Mouse (Mus musculus): Measurements from ENCODE around the gene Macf1.
"Not testable (repeated sequence)": the region's sequence is repeated elsewhere in the genome, so short reads cannot be mapped to it uniquely, and the experiment has no call there.

Gene Macf1

DNA sequence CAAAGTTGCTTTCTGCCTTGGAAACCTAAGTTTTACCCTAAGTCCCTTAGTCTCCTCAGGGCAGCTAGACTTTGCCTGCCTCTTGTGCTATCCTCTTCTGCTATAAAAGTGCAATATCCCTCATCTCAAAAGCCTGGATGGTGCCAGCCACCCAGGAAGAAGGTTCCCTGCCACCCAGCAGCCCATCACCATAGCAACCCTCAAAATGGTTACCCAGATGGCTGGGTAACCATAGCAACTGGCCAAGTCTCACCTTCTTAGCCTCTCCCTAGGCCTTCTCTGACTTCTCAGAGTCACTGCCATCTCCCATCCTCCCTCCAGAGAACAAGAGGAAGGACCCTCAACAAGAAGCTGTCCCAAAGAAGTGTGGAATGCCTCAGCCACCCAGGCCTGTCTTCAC, 13.6 kb downstream of the Macf1 start:
- ATAC-seq (ENCODE audit: low TSS enrichment), result peak; percentile 39

DNA sequence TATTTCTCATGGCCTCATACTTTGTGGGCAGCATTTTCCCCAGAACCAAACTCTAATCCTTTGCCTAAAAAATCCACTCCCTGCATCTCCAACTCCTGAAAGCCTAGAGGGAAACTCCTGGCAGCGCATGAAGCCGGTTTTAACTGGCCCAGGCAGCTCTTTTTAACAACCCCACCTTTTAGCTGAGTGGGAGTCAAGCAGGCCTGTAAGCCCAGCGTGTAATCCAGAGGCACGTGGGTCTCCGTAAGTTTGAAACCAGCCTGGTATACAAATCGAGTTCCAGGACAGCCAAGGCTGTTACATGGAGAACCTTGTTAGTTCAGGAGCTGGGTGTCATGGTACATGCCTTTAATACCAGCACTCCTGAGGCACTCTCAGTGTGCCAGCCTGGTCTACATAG, 14.5 kb downstream of the Macf1 start:
- 0 out of 2 replicates have a peak, but pooled peaks have one; percentile 7 for ATAC-seq (ENCODE audit: low TSS enrichment)

DNA sequence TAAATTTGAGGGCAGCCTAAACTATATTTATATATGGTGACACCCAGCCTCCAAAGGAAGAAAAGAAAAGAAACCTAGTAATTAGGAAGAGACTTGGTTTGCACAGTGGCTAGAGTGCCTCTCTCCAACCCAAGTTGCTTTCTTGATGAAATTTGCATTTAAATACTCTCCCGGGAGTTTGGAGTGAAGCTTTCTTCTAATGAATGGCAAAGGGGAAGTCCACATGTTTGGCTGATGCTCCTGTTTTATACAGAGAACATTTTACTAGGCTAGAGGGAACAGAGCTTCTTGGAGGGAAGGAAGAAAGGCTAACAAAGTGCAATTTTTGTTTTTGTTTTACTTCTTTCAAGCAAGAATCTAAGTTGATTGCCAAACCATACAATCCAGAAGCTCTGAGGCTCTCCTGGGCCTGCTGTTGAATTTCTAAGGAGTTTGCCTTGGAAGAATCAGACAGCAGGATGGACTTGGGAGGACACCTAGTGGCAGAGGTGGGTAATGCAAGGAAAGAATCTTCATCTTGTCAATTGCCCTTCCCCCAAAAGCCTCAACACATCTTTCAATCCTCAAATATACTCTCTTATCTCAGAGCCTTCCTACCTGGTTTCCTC, 16.8 kb downstream of the Macf1 start:
- peak; percentile 27; the same call in 1 of the 2 replicates for ATAC-seq (ENCODE audit: low TSS enrichment)

DNA sequence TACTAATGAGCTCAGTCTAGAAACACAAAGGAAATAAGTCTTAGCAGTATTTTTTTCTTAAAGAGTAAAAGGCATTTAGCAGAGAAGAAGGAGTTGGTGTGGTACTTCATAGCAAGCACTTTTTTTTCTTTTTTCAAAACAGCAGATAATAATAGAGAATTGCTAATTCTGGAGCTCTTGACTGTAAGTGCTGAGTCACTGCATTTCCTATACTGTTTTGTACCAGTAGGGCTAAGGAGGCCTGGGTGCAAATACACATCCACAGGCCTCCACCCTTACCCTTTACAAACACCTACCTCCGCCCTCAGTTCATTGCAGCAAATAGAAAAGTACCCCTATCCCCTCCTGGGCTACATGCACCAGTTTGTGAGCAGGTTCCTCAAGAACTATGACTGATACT, 17.6 kb downstream of the Macf1 start:
- ATAC-seq (ENCODE audit: low TSS enrichment), result peak; percentile 15; the same call in 1 of the 2 replicates

DNA sequence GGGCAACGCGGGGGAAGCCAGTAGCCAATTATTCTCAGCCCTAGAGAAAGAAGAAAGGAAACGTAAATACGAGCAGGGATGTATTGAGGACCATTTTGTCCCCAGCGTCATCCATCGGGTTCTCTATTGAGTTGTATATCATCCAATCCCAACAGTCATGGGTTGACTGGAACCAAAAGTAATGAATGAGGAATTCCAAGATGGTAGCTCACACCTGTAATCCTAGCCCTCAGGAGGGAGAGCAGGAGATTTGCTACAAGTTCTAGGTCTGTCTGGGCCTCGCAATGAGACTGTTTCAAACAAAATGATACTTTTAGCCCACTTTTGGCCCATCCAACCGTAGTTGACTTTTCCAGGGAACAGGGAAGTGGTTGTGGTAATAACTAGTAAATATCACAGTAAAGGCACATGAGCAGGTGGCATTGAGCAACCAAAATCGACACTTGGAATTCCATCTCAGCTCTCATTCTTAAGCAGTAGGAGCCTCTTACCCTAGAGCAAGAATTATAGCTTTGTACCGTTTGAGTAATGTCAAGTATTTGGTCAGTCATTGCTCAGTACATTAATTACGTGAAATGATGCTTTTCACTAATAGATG, 18.4 kb downstream of the Macf1 start:
- no peak for ATAC-seq (ENCODE audit: low TSS enrichment)

DNA sequence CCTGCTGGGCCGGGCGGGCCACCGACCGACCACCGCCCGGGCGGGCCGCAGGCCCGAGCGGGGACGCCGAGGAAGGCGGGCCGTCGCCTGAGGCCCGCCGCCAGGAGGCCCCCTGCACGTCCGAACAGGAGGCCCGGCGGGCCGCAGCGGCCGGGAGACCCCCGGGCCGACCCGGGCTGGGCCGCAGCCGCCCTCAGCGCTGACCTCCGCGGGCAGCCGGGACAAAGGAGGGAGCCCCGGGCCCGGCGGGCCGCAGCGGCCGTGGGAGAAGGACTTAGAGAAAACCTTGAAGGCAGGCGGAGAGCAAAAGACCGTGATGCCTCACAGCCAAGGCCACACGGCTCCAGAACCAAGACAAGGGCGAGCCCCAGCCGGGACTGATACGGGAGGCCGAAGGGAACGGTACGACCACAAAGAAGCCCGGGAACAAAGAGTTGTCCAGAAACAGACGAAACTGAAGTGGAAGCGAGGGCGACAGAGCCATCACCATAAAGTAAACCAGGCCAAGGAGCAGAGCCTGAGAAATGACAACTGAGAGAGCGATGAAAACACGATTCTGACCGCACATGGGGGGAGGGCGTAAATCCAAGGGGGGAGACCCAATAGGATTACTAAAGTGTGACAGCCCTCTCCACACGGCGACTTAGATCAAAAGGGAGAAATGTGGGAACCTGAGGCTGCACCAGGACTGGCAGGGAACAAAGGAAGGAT, 19.1 kb downstream of the Macf1 start:
- ATAC-seq (ENCODE audit: low TSS enrichment), result no peak

DNA sequence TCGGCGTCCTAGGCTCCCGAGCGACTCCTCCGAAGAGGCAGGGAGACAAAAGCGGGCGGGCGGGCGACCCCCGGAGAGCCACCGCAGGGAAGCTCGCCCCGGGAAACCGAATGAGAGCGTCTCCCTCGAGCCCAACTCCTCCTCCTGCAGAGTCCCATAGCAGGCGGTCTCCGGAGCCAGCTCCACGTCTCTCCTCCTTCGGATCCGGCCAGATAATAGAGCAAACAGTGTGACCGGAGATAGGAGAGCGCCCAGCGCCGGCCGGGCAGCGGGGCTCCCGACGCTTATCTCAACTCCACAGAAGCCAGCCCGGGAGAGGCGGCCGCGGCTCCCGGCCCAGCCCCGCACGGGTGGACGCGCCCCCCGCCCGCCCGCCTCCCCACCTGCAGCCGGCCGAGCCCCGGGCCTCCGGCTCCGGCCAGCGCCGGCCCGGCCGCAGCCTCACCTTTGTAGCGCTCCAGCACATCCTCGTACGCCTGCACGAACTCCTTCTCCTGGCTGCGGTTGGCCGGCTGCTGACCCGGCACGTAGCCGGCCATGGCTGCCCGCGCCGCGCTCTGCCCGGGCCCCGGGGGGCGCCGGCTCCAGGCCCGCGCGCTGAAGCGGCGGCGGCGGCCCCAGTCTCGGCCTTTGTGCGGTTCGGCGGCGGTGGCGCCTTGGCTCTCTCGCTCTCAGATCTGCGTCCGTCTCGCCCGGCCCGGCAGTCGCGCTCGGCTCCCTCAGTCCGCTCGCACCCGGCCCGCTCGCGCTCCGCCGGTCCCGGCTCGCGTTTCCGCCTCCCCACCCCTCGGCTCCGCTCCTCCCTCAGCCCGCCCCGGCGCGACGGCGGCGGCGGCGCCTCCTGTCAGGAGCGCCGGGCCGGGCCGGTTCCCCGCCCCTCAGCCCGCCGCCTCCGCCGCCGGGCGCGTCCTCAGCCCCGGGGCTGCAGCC, 19.9 kb downstream of the Macf1 start:
- peak; percentile 69 for ATAC-seq (ENCODE audit: low TSS enrichment)

DNA sequence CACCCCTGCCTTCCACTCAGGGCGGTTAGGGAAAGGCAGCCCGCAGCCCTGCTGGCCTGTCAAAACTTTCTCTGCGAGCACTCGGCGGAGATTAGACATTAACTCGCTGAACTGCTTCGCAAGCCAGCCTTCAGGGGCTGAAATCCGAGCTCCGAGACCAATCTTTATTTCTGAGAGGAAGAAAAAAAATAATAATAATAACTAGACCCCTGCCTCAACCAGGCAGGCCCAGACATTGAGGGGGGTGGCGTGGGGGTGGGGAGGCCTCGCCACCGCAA, 20.5 kb downstream of the Macf1 start:
- ATAC-seq (ENCODE audit: low TSS enrichment), result no peak

DNA sequence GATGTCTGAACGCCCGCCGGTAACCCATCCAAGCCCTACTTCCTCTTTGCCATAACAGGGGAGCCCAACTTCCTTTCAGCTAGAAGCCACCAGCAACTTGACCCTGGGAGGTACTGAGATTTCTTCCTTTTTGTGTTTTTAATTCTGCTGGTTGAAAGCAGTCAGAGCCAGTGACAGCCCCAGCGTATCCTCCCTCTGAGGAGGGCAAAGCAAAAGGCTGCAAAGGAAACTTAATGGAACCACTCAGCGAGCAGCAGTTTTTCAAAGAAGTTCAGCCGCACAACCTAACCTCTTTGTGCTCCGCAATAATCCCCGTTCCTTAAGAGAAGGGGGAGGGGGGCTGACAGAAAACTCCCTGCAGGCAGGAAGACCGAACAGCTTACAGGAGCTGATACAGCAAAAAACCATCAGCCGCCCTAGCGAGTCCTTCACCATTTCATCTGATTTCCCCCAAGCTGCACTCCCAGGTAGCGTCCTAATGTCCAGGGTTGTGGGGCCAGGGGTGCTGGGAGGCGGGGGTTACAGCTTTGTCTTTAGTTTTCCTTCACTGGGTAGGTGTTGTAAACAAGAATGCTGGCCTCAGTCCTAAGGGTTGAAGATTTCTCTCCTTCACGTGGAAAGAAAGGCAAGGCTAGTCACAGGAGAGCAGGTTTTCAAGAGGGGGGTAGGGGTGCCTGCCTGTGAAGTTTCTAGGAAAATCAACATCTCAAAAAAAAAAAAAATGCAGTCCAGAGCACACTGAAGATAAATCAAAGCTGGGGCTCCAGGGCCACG, 21.1 kb downstream of the Macf1 start:
- no peak for ATAC-seq (ENCODE audit: low TSS enrichment)

DNA sequence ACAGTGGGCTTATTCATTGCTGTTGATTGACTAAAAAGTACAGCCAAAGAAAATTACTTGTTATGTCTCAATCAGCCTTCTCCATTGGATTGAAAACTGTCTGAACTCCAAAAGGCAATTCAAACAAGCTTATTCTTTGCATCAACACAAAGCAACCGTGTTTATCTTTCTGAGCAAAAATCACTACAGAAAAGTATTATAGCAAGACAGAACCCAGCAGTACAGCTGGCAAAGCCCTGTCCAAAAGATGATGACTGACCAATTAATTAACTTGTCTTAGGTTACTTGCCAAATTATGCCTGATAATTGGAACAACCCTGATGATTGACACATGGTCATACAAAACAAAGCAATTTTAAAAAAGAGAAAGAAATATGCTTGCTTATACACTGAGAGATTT, 26.0 kb downstream of the Macf1 start:
- ATAC-seq (ENCODE audit: low TSS enrichment), result no peak

DNA sequence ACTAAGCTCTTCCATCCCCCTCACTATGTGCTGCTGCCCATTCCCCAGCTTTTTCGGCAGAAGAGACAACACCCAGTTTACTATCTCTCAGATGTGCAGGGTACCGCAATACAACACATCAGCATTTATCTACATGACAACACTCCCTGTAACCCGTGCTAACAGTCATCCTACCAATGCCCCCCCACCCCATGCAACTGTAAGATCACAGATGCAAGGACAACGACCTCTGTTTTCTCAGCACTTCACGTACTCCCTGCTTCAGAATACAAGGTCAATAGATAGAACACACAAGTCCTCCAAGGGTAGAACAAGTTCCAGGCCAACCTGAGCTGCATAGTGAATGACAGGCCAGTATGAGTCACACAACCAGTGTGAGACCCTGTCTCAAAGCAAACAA, 28.9 kb downstream of the Macf1 start:
- no peak for ATAC-seq (ENCODE audit: low TSS enrichment)

DNA sequence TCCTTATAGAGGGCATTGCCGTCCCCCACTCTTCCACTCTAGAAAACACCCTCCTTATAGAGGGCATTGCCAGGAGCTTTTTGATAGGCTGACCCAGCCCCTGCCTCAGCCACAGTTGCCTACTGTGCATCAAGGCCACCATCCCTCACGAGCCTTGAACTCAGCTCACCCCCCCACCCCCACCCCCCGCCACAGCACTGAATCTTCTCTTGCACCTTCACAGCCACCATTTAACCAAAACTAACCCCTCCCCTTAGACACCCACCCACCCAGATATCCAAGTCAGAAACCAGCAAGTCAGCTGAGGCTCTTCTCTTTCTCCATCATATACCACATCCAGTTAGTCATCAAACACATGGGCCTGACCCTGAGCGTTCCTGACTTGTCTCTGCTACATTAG, 29.6 kb downstream of the Macf1 start:
- no peak for ATAC-seq (ENCODE audit: low TSS enrichment)

DNA sequence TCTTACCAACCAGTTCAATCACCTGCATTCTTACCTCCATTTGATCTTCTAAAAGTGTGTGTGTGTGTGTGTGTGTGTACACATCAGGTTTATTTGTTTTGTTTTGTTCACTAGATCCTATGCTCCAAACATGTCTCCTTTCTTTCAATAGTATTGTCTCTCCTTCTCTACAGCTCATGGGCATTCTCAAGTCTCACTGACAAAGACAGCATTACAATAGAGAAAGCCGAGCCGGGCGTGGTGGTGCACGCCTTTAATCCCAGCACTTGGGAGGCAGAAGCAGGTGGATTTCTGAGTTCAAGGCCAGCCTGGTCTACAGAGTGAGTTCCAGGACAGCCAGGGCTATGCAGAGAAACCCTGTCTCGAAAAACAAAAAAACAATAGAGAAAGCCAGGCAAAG, 30.7 kb downstream of the Macf1 start:
- not testable (repeated sequence) for ATAC-seq (ENCODE audit: low TSS enrichment)

DNA sequence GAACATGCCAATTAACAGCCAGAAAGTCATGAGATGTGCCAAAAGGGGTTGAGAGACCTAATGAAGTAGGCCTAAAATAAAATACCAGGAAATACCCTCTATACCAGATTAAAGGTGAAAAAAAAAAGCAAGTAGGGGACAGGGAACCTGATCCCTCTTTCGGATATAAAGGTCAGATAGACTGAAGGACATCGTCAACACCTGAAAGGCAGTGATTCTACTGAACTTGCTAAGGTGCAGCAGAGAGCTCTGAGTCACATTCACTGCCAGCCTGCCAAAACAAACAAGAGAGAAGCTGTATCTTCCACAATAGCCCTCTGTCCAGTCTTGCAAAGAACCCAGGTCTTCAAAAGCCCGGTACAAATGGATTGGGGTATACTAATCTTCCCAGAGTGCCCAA, 32.0 kb downstream of the Macf1 start:
- ATAC-seq (ENCODE audit: low TSS enrichment), result no peak

DNA sequence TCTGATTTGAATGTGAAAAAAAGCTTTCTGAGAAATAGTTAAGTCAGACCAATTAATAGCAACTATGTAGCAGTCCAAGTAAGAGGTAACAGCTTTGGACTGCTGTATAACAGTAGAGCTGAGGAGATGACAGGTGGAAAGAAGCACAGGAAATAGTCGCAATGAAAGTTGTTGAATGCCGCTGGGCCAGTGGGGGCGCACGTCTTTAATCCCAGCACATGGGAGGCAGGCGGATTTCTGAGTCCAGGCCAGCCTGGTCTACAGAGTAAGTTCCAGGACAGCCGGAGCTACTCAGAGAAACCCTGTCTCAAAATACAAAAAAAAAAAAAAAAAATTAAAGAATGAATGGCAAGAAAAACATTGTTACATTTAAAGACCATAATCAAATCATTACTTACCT, 35.0 kb downstream of the Macf1 start:
- ATAC-seq (ENCODE audit: low TSS enrichment), result no peak

DNA sequence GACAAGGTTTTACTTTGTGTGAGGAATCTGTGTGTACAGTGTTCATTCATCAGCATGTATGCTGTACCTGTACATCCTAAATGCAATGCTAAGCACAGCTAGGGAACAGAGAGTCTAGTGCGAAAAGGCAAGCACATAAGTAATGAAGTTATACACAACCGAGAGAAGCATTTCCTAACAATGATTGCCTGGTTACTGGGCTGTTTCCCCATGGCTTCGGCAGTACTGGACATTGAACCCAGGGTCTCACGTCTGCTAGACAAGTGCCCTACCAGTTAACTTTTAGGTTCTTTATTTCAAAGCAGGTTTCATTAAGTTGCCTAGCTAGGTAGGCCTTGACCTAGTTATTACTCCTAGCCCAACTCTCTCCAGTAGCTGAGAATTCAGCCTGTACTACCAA, 36.5 kb downstream of the Macf1 start:
- no peak for ATAC-seq (ENCODE audit: low TSS enrichment)

DNA sequence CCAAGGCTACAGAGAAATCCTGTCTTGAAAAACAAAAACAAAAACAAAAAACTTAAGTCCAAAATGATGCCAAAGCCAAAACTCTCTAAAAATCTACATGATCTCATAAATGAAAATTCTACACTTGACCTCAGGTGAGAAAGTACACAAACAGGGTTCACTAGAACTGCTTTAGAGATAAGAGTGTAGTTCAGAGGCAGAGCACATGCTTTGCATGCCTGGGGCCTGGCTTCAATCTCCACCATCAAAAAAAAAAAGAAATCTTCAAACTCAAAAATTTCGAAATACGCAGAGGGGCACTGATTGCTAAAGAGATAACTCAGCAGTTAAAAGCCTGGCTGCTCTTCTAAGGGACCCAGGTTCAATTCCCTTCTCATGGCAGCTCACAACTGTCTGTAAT, 37.1 kb downstream of the Macf1 start:
- no peak for ATAC-seq (ENCODE audit: low TSS enrichment)

DNA sequence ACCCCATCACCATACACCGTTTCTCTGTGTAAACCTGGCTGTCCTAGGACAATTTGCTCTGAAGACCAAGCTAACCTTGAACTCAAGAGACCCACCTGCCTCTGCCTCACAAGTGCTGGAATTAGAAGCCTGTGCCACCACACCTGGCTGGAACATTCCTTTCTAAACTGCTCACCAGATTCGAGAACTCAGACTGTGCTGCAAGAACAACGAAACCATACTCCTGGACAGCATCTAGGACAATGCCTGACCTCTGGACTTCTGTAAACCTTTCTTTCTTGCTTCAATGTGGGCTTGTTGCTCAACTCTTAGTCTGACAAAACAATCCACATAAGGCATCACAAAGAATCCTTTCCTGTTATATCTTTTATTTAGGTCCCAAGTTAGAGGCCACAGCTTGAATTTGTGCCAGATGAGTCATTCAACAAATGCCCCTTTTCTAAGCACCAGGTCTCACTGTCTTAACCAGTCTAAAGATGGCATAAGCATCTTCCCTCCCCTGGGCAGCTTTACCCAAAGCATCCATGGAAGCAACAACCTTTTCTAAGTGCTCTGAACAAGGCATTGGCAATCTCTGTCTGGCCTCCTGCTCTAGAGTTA, 38.8 kb downstream of the Macf1 start:
- no peak for ATAC-seq (ENCODE audit: low TSS enrichment)

DNA sequence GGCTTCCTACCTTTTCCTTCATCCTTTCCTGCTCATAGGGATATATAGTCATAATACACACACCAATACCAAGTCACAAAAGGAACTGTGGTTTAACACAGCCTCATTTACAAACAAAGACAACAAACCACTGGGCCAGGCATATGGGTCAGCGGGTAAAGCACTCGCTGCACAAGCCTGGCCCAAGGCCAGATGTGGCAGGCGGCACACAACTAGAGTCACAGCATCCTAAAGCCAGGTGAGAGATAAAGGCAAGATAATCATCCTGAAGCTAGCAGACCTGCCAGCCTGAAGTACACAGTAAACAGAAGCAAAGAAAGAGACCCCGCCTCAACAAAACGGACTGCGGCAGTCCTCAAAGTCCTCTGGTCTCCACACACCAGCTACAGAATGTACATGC, 40.6 kb downstream of the Macf1 start:
- no peak for ATAC-seq (ENCODE audit: low TSS enrichment)

DNA sequence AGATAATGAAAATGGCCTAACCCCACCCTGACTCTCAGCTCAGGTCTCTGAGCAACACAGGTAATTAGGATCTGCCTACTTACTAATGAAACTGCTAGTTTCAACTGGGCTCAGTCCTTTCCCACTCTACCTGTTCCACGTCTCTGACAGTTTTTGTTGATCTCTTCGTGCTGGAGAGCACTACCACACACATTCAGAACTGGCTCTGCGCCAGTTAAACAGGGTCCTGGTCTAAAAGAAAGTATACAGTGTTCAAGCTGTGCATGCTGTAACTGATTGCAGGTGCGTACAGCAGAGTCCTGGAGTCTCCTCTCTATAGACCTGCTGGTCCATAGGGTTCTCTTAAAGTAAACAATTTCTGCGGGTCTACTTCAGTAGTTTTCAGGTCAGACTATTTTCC, 41.3 kb downstream of the Macf1 start:
- no peak for ATAC-seq (ENCODE audit: low TSS enrichment)

DNA sequence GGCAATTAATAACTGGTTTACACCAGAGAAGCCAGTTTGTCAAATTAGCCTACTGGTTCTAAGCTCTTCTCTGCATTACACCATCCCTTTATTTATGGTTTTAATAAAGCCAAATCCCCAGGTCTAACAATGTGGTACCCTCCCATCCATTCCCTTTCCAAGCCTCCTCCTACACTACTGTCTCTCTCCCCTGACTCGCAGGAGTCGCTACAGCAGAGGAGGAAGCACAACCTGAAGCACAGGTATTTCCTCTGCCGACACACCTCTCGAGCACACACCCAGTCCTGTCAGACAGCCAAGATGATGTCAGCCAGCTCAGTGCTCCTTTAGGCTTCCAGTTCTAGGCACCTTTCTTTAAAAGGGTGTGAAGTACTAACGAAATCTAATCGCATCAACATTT, 47.0 kb downstream of the Macf1 start:
- ATAC-seq (ENCODE audit: low TSS enrichment), result no peak

Data from frontal cortex, adult (tissue).